Mouse (Mus musculus): Measurements from ENCODE around the gene Gpr176.

The Gpr176 gene

GRCm38 (mm10) chr2:118372901-118373571, at the start of gene Gpr176:
TSS of gene Gpr176 (minus strand) at chr2:118373419.
- DNase-seq (ENCODE audit: low spot score in 2 of 2) = peak; percentile 7 to 14

DNA sequence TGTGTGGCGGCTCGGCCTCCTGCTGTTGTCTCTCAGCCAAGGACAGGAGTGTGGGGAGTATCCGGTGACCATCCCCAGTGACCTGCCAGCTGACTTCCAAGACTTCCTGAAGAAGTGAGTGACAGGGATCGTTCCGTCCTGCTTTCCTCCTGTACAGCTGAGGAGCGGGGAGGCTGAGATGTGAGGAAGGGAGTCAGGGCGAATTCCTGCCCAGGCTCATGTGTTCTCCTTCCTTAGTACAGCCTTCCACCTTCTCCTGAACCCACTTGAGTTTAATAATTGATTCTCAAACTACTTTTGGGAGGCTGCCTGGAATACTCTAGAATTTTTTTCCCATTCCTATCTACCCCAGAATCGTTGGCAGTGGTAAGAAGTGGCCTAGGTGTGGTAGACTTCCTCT, 49.2 kb upstream of the Gpr176 start:
- DNase-seq (ENCODE audit: low spot score in 2 of 2) = no peak

- no peak for DNase-seq (ENCODE audit: low spot score in 2 of 2)
Observed at GRCm38 (mm10) chr2:118421951-118422350, 48.7 kb upstream of the Gpr176 start.

DNA sequence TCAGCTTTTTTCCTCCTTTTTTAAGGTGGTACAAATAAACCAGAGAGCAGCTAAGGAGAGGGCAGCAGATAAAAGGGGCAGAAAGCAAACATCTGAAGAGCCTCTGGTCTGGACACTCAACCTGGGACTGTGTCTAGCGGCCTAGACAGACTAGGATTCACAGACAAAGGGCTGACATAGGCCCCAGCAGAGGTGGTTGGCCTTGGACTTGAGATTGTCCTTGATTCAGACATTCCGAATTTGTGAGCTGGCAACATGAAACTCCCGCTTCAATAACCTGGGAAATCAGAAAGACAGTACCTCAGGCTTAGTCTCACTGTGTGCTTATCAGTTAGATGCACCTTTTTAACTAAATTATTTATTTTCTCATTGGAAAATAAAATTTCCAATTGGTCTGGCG, 44.9 kb upstream of the Gpr176 start:
- DNase-seq (ENCODE audit: low spot score in 2 of 2) = no peak

DNA sequence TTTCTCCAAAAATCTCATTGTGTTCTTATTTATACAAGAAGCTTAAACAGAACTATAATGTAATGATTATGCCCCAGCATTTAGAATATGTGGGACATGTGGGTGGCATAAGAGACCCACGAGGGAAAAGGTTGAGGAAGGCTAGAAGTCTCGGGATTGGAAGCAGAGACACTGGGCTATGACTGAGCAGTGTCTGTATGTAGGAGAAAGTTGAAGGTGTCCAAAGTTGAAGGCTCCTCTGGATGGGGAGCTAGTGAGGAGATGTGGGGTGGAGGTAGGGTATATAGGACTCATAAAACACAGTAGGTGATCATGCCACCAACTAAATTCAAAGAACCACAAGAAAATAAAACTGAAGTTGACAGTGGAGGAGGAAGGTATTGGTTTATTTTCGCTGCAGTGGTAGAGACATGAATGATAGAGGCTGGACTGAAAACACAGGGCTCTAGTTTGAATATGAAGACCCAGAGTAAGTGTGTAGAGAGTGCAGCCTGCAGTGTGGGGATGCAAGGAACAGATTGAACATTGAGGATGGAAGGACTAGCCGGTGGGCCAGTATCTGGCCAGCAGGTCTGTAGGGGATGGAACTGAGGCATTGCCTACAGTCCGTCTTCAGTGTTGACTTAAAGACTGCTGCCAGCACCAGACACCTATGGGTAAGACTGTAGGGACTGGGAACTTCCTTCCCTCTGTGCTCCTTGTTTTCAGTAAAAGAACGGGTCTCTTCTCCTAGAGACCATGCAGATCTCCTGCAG, 42.6 kb upstream of the Gpr176 start:
- DNase-seq (ENCODE audit: low spot score in 2 of 2) = no peak

DNA sequence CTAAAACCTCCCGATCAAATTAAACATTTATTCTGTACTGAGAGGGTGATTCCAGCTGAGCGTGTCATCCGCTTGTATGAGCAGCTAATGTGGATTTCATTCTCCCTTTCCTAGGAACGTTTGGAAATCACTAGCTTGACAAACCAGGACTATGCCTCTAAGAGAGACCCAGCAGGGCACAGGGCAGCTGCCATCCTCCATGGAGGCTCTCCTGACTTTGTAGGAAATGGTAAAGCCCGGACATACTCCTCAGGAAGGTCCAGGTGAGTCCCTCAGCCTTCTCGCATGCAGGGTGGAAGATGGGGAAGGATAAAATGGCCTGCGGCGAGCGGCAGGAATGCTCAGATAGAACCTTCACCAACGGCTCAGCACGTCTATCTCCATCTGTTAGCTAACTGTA, 39.6 kb upstream of the Gpr176 start:
- DNase-seq (ENCODE audit: low spot score in 2 of 2) = no peak

DNA sequence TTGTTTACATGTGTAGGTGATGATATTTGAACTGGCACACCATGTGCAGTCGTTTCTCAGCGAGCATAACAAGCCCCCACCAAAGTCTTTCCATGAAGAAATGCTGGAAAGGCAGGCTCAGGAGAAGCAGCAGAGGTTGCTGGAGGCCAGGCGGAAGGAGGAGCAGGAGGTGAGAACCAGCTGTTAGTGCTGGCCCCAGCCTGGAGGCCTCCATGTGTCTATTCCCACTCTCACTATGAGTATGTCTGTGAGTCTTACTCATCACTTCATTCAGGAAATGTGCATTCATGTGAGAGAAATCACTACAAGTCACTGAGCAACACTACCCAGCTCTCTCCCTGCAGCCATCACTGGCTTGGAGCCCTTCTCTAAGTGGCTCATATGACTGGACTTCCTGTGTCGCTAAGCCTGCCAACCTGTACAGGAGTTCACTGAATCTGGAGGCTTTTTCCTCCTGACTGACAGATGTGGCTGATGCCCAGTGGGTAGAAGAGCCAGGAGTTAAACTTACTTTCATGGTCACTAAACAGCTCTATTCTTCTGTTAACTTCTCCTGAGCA, 35.2 kb upstream of the Gpr176 start:
- no peak for DNase-seq (ENCODE audit: low spot score in 2 of 2)

DNA sequence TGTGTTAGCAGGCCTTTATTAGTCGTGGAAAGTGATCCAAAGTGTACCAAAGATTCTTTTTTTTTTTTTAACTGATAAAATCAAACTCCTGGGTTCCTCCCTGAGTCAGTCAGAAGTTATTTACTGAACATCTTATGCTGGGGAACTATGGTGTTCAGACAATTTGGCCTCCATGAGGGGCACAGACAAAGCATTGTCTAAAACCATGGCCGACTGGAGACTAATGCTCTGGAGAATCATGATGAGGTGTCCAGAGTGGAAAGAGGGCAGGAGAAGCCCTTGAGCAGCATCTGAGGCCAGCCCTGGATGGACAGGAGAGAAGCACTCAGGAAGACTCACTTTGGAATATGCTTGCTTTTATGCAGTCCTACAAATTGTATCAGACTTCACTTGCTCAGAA, 33.6 kb upstream of the Gpr176 start:
- no peak for DNase-seq (ENCODE audit: low spot score in 2 of 2)

GRCm38 (mm10) chr2:118405568-118405967, 32.3 kb upstream of the Gpr176 start:
- no peak for DNase-seq (ENCODE audit: low spot score in 2 of 2)

- DNase-seq (ENCODE audit: low spot score in 2 of 2) = no peak
Observed at GRCm38 (mm10) chr2:118404336-118404735, 31.1 kb upstream of the Gpr176 start.

DNA sequence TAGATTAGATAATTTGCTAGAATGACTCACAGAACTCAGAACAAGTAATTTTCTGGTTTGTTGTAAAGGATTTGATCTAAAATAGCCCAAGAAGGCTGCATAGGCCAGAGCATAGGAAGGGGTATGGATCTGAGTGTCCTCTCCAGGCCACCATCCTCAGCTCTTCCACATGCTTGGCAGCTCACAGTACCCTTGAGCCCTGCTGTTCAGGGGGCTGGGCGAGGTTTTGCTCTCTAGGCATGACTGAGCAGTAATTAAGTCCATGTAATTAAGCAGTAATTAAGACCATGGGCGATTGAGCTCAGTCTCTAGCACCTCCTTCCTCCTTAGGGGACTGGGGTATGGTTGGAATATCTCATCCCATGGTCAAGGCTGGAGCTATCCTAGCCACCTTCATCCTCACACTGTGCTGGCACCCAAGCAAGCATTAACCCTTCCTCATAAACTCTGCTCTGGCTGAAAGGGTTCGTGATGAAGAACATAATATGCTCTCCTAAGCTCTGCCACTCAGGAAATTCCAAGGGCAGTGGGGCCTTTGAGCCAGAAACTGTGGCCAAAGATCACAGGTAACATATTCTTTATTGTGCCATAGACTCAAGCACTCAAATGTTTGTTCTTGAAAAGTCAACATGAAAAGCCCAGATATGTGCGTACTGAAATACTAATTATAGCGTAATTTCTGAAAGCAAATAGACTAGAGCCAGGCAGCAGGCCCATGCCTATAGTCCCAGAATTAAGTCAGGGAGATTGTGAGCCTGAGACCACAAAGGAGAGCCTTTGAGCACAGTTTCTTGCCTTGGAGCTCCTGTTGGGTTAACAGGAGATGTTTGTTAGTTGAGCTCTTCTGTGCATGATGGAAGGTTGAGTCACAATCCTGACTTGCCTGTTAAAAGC, 28.9 kb upstream of the Gpr176 start:
- DNase-seq (ENCODE audit: low spot score in 2 of 2) = no peak

DNA sequence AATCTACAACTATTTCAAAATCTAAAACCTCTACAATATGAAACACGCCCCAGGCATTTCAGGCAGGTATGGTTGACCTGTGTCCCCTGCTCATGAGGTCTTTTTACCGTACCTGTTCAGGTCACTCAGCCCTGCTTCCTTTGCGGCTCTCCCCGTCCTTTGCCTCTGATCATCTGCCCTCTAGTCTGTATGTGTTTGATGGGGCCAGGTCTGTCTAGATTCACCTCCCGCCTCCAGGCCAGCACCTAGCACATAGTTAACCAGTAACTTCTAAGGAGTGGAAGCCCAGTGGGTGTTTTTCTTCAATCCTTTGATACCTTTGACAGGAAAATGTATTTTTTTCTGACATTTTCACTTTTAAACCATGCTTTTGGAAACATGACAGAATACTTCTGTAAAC, 26.5 kb upstream of the Gpr176 start:
- no peak for DNase-seq (ENCODE audit: low spot score in 2 of 2)

DNA sequence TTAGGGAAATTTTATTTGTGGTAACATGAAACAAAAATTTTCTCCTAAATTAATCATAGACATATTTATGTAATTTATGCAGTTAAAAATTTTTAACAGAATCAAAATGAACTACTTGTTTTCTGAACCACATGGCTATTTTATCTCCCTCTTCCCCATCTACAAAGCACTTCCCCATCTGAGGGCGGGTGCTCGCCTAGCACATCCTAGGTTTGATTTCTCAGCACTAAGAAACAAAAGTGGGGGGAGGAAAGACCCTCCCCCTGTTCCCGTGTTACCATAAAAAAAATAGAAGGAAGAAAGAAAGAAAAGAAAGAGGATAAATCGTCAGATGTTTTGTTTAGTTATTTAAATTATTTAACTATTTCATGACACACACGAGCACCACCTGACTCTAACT, 18.0 kb upstream of the Gpr176 start:
- no peak for DNase-seq (ENCODE audit: low spot score in 2 of 2)

- DNase-seq (ENCODE audit: low spot score in 2 of 2) = no peak
Observed at GRCm38 (mm10) chr2:118390072-118390471, 16.9 kb upstream of the Gpr176 start.

DNA sequence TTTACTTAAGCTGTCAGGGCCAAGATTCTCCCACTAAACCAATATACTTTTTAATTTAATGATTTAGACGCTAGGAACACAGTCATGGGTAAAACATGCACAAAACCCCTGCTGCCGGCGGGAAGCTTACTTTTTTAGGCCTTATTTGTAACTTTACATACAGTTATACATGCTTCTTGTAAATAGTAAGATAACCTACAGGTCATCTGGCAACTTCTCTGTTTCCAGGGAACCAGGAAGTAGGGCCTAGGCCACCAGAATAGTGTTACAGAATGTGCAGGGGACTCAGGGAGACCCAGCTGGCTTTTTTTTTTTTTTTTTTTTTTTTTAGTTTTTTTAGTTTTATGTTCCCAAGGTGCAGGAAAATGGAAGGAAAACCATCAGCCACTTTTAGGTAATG, 16.4 kb upstream of the Gpr176 start:
- DNase-seq (ENCODE audit: low spot score in 2 of 2) = no peak

- peak; percentile 89 to 95 for DNase-seq (ENCODE audit: low spot score in 2 of 2)
Observed at GRCm38 (mm10) chr2:118388341-118389335, 15.4 kb upstream of the Gpr176 start, which contains the start of gene Eif2ak4. TSS of gene Eif2ak4 (plus strand) at chr2:118388618.

DNA sequence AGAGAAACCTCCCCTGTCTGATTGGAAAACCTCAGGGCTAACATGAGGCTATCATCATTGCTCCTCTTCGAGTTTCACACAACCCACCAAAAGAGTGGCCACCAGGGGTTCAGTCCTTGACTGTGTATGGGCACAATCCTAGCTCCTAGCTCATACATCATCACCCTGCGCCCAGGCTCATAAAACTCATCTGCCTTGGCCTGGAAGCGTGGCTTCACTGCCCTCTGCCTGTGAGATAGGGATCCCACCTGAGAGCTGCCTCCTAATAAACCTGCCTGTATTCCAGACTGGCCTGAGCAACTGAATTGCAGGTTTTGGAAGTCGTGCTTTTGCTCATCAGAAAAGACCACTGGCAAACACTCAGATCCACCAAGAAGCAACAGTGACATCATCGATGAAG, 10.2 kb upstream of the Gpr176 start:
- DNase-seq (ENCODE audit: low spot score in 2 of 2) = no peak

- no peak for DNase-seq (ENCODE audit: low spot score in 2 of 2)
Observed at GRCm38 (mm10) chr2:118379756-118380155, 6.5 kb upstream of the Gpr176 start.

GRCm38 (mm10) chr2:118375931-118376330, 2.7 kb upstream of the Gpr176 start:
- DNase-seq (ENCODE audit: low spot score in 2 of 2) = peak in 1 of 2 experiments; percentile 8

DNA sequence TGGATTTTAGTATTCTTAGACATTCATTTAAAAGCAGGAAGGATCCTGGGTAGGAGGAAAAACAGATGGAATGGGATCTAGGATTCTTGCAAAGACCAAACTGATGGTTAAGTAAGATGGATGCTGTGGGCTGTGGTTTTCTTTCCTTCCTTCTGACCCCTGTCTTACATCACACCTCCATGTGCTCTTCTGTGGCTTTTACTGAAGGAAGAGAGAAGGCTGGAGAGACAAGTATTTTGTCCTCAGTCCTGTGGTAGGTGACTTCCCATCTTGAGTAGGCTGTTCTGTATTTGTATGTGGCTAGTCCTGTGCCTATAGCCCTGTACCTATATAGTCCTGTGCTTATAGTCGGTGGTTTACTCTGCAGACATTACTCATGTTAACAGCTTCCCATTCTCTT, 2.3 kb upstream of the Gpr176 start:
- no peak for DNase-seq (ENCODE audit: low spot score in 2 of 2)

All from frontal cortex, postnatal 25 days (tissue).